Mouse (Mus musculus) NIH3T3 (cell line): ENCODE results near the gene Parp9.
"Not testable (repeated sequence)": the region's sequence is repeated elsewhere in the genome, so short reads cannot be mapped to it uniquely, and the experiment has no call there.

Source experiments
- DNase-seq: peaks from one replicate; pipeline ENCODE4 v3.0.0-alpha.2; 2012; ENCODE audit warnings: low read depth

Gene Parp9

DNA sequence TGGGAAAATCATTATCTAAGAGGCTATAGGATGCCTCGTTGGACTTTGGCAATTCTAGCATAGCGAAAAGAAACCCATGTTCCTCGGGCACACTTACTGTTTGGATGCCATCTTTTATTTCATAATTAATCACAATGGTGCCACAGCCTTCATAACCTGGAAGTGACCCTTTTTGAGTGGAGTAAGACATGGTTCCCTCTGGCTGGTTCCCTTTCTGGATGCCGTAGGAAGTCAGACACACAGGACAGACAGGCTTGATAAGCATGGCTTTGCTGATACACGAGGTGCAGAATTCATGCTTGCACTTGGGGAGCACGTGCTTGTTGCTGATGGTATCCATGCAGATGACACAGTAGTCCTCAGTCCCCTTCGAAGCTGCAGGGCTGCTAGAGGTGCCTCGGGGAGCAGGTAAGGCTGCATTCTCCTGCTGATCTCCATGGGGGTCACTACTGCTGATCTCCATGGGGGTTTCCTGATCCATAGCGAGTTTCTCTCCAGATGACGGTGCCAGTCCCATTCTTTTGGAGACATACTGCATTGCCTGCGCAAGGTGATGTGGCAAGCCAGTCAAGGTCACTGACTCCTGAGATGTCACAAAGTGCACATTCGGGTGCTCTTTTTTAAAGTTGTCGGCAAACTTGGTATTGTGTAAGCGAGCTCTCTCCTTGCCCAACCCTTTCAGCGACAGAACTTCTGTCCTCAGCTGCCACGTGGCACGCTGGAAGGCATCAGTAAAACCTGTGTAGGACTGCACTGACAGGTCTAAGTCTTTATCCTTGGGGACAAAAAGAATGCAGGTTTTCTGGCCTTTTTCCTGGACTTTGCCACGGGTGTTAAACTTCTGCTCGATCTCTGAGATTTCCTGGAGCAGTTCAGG lies 5.9 kb upstream of the Parp9 start:
- DNase-seq: no peak

DNA sequence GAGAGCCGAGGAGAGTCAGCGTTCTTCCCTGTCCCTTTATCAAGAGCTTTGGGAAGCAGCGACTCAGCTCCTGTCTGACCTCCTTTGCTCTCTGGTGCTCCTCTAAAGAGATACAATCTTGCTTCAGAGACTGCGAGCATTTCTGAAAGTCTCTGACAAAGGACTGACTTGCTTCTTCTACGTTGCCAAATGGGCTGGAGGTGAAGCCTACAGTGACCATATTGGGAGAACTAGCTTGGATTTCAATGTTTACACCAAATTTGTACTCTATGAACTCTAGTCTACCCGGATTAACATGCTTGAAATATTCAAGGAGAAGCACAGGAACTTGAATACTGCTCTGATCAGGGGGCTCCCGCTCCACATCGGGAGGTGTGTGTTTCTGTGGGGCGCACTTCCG lies 5.1 kb upstream of the Parp9 start:
- no peak for DNase-seq

DNA sequence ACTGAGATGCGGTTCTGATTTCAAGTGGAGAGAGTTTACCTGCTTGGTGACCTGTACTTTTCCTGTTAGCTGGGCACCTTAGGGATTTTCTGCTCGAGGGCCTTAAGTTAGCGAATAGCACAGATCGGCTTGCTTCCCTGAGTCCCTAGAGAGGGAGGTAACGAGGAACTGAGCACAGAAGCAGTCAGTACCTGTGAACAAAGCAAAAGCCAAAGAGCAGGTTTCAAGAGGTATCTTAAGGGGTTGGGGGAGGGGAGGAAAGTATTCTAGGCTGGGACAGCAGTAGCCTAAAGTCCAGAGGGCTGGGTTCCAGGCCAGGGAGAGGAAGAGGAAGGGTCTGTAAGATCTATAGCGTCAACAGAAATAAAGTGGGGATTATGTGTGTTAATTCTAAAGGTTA lies 991 bp downstream of the Parp9 start:
- DNase-seq: no peak

DNA sequence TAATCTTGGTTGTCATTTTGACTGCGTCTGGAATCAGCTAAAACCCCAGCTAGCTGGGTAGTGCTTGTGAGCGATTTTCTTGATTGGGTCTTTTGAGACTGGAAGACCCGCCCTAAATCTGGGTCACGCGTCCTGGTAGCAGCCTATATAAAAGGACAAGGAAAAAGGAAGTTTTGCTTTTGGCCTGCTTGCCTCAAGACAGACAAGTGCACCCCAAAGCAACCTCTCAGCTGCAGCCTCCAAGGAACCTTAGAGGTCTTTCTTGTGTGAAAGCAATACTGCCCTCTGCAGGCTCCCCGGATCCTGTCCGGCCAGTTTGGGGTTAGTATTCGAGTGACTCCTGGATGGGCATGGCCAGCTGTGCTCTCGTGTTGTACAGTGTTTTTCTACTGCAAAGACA lies 1.4 kb downstream of the Parp9 start:
- DNase-seq: peak; percentile 91

DNA sequence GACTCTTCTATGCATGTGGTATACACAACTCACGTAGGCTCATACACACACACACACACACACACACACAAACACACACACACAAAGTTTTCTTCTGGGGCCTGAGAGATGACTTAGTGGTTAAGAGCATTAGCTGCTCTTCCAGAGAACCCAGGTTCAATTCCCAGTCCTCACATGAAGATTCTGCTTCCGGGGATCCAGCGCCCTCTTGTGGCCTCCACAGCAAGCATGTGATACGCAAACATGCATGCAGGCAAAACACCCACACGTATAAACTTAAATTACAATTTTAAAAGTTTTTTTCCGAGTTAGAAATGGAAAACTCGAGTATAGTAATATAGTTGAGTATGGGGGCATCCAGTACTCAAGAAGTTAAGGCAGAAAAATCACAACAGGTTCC lies 3.1 kb downstream of the Parp9 start:
- DNase-seq: peak; percentile 20

DNA sequence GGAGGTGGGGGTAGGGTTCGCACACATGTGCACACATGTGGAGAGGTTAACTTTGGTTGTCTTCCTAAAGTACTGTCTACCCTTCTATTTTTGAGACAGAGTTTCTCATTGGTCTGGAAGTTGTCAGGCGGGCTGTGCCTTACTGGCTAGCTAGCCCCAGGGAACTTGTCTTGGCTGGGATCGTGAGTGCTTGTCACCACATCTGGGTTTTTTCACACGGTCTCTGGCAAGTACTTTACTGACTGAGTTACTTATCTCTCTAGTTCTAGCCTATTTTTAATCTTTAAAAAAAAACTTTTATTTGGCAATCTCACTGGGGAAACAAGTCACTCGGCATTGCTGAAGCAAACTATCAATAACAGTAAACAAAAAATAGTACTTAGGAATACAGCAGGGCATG lies 11.0 kb downstream of the Parp9 start:
- peak; percentile 2 for DNase-seq

DNA sequence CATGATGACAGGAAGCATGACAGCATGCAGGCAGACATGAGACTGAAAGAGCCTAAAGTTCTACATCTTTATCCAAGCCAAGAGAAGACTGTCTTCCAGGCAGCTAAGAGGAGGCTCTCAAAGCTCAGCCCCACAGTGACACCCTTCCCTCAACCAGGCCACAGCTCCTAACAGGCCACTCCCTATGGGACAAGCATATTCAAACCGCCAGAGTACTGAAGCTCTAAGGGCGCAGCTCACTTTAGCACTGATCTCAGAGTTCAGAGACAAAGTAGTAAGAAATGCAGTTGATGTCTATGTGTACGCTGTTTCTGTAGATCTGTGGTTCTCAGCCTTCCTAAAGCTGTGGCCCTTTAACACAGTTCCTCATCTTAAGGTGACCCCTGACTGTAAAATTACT lies 12.9 kb downstream of the Parp9 start:
- DNase-seq: no peak

DNA sequence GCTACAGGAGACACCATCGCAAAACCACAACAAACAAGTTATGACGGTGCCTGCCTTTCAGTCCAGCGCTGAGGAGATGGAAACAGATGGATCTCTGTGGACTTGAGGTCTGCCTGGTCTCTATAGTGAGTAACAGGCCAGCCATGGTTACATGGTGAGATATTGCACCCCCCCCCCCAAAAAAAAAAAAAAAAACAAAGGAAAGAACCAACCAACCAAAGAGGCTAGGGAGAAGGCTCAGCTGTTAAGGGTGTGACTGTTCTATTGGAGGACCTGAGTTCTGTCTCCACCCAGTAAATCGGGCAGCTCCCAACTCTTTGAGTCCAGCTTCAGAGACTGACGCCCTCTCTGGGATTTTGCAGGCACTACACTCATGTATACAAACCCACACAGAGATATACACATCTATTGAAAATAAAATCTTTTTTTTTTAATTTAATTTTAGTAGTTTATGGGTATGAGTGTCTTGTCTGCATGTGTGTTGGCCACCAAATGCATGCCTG lies 14.4 kb downstream of the Parp9 start:
- DNase-seq: no peak

DNA sequence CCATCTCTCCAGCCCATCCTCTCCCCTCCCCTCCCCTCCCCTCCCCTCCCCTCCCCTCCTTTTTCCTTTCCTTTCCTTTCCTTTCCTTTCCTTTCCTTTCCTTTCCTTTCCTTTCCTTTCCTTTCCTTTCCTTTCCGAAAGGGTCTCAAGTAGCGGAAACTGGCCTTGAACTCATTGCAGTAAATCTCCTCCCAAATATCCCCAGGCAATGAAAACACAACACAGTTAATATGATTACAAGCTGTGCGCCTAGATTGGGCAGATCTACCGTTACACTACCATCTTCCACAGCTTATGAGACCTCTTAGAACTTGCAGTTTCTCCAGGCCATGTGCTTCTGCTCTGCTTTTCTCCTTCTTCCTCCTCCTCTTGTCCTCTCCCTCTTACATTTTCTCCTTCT lies 27.7 kb downstream of the Parp9 start:
- DNase-seq: not testable (repeated sequence)

DNA sequence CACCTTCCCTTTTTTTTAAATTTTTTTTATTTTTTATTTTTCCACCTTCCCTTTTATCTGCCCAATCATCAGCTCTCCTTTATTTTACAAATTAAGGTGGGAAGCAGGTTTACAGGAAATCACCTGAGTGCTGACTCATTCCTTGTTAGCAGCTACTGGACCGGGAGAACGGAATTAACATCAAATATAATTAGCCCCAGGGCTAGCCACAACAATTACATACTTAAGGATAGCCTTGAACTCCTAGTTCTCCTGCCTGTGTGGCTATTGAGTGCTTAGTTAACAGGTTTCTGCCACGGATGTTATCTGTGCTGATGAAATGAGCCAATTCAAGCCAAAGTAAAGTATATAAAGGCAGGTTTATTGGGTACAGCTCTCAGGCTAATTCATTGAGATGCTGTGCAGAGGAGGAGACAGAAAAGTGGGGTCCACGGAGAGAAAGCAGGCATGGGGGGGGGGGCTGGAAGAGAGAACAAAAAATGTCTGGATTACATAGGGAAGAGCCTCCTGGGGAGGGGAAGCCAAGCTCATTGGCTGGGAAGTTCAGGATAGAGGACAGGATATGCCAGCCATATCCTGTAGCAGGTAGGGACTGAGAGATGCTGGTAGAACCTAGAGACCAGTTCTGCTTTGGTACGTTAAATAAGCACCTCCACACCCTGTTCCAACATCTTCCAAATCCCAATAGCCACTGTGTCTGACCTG lies 28.3 kb downstream of the Parp9 start:
- DNase-seq: no peak

DNA sequence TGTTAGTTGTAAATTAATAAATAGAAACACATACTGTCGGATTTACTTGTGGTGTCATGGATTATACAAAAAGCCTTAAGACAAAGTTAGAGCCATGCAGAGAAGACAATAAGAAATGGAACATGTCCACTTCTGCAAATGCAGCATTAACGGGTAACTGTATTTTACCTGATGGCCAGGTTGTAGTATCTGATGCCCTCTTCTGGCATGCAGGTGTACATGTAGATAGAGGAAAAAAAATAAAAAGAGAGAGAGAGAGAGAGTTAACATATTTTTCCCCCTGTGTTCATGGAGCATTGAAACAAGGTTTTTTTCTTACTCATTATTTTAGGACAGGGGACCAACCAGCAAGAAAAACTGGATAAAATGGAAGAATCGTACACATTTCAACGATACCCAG lies 29.0 kb downstream of the Parp9 start:
- DNase-seq: no peak

DNA sequence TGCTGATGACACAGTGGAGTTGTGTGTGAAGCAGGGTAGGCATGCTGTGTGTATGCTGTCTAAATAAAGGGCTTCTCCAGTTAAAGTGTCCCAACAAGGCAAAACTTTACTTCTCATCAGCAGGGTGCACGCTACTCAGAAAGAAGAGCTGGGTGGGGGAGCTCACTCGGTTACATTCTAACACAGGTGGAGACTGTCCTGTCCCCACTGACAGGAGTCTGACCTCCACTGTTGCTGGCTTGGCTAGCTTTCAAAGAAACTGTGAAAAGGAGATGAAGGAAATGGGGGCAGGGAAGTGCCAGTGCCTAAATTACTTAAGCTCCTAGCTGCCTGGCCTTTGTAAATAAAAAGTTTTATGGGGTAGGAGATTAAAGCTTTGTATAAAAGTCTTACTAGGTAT lies 29.9 kb downstream of the Parp9 start:
- DNase-seq: no peak

DNA sequence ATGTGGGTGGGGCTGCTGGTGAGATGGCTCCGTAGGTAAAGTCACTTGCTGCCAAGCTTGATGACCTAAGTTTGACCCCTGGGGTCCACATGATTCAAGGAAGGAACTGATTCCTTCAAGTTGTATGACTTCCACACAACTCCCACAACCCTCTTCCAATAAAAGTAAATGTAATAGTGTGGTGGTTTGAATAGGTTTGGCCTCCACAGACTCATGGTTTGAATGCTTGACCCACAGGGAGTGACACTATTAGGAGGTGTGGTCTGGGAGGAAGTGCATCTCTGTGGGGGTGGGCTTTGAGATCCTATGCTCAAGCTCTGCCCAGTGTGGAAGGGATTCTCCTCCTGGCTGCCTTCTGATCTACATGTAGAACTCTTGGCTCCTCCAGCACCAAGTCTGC lies 35.8 kb downstream of the Parp9 start:
- no peak for DNase-seq

DNA sequence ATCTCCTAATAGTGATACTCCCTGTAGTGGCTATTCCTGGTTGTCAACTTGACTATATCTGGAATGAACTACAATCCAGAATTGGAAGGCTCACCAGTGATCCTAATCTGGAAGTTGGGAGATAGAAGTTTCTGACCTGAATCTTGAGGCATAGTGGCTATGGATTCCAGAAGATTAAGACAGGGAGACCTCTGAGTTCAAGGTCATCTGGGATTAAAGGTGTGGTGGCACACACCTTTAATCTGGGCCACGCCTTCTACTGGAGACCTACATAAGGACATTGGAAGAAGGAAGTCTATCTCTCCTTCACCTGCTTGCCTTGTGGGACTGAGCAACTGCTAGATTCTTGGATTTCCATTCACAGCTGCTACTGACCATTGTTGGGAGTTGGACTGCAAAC lies 40.2 kb downstream of the Parp9 start, which contains the start of gene Kpna1:
TSS of gene Kpna1 (plus strand) at position 301 of the 400 bp plus-strand sequence.
- not testable (repeated sequence) for DNase-seq

DNA sequence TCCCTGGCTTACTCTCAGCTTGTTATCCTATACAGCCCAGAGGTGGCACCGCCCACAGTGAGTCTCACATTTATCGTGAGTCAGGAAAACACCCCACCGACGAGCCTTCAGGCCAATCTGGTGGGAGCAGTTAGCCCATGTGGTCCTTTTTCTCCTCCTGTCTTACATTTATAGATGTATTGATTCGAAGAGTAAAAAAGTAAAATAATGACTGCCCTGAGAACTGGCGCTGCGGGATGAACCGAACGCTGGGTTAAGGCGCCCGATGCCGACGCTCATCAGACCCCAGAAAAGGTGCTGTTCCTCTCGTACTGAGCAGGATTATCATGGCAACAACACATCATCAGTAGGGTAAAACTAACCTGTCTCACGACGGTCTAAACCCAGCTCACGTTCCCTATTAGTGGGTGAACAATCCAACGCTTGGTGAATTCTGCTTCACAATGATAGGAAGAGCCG lies 43.1 kb downstream of the Parp9 start:
- peak; percentile 100 for DNase-seq

DNA sequence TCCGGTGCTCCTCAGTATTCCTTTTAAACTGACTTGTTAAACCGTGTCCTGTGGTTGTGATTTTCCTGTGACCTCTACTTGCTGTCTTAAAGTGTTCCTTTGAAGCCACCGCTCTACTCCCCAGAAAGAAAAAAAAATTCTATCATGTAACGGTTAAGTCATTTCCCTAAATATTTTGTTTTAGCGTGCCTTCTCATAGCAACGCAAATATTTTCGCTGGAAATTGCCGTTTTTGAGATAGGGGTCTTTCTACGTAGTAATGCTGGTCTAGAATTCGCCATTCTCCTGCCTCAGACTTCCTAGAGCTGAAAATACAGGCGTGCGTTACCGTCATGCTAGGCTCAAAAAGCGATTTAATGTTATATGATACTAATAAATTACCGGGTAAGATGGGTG lies 44.2 kb downstream of the Parp9 start:
- DNase-seq: no peak

DNA sequence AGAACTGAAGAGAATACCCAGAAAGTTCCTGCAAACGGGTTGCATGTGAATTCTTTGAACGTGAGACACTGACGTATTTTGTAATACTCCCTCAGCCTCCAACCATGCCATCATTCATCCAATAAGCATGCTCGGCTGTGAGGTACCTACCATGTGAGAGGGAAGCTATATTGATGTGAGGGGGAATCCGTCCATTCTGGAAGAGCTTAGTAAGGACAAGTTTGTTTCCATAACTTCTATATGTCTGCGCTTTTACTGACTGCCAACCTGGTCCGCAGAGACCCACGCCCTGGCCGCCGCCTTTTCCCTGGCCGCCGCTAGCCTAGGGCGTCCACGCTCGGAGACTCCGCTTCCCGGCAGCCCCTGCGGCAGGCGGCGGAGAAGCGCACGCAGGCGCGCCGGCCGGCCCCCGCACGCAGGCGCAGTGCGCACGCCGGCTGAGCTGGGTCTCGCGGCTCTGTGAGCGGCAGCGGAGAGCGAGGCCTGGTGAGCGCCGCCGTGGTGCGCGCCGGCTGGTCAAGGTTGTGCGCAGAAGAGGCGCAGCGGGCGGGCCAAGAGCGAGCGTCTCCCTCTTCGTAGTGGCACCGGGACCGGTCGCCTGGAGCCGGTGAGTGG lies 44.7 kb downstream of the Parp9 start:
- peak; percentile 94 for DNase-seq

DNA sequence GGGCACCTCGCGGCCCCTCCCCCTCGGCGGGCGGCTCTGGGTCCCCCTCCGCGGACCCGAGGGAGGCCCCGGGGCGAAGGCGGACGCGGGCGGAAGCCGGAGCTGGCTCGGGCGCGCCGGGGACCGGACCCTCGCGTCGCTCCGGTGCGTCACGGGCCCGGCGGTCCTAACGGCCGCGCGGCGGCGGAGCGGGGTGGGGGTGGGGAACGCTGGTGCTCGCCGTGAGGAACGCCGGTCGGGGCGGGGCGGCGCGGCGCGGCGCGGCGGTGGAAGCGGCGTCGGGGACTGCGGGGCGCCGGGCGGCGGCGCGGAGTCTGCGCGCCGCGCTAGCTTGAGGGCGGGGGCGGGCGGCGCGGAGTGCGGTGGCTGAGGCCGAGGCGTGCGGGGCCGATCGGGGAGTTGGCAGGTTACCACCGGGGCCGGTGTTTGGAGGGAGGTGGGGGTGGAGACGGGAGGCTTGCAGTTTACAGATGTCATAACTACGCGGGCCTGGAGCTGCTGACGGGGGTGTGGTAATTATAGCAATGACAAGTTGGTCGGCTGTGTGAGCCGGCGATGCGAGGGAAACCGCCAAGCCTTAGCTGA lies 45.3 kb downstream of the Parp9 start:
- DNase-seq: peak; percentile 60

DNA sequence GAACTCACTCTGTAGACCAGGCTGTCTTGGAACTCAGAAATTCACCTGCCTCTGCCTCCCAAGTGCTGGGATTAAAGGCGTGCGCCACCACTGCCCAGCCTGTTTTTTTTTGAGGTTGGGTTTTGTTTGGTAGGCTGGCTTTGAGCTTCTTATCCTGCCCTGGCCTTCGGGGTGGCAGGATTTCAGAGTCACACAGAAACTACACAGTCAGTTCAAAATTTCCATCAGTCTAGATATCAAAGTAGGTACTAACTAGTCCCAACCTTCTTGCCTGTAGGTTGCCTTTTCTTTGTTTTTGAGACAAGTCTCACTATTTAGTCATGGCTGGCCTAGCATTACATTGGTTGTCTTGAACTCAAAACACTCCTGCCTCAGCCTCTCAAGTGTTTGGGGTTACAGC lies 46.2 kb downstream of the Parp9 start:
- DNase-seq: peak; percentile 10

DNA sequence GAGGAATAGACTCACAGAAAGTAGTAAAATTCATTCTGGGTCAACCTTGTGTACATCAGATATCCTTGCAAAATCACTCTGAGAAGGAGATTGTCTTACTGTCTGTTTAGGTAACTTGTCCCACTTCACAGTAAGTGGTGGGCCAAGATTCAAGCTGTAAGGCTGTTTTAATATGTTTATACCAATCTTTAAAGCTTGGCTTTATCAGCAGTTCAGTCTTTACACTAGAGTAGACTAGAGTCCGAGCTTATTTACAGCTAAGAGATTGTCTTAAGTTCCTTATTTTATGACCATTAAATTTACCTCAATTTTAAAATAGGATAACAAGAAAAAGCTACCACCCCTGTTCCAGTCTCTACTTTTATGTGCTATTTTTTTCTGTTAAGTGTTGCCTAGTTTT lies 49.7 kb downstream of the Parp9 start:
- DNase-seq: no peak

DNA sequence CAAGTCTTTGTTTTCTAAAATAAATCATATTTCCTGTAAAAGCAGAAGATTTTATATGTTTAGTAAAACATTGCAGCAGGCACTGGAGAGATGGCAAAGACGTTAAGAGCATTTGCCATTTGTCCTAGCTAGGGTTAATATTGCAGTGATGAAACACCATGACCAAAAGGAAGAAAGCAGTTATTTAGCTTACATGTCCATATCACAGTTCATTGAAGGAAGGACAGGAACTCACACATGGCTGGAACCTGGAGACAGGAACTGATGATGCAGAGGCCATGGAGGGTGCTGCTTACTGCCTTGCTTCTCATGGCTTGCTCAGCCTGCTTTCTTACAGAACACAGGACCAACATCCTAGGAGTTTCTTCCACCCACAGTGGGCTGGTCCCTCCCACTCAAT lies 54.1 kb downstream of the Parp9 start:
- DNase-seq: no peak

DNA sequence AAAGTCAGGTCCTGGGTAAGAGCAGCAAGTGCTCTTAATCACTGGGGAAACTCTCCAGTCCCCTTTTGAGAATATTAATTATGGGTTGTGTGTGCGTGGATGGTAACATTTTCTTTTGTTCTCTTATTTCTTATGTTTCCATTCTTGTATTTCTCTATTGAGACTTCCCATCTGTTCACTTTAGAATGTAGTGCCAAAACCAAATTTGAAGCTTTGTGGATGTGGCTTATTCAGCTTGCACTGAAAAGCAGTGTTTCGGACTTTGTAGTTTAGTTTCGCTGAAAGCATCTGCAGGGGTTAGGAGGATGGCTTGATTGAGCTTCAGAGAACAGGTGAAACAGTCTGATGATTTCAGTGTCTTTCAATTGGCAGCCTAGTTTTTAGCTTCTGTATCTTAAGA lies 55.0 kb downstream of the Parp9 start:
- DNase-seq: no peak
